Mouse (Mus musculus) cerebellum, adult 9-11 months (tissue): ENCODE data around the gene Zfp60.
A peak's percentile ranks its signal among the peaks of the same experiment; 100 is the strongest.
"Not testable (repeated sequence)": the region's sequence is repeated elsewhere in the genome, so short reads cannot be mapped to it uniquely, and the experiment has no call there.

Source experiments
- DNase-seq: peaks from one replicate; pipeline ENCODE4 v3.0.0; 2022

Gene Zfp60

GRCm38 (mm10) chr7:27731281-27731883 lies at the start of gene Zfp60:
Gene Zfp60 (plus strand): TSS chr7:27731389.
- peak; percentile 87 for DNase-seq

- no peak for DNase-seq
Measured at GRCm38 (mm10) chr7:27683218-27683617, 48.0 kb upstream of the Zfp60 start.

GRCm38 (mm10) chr7:27685220-27685619 lies 46.0 kb upstream of the Zfp60 start:
- peak; percentile 34 for DNase-seq

GRCm38 (mm10) chr7:27685681-27686080 lies 45.5 kb upstream of the Zfp60 start:
- DNase-seq, result peak; percentile 42

- DNase-seq, result no peak
Measured at GRCm38 (mm10) chr7:27687043-27687442, 44.1 kb upstream of the Zfp60 start.

GRCm38 (mm10) chr7:27687836-27688235 lies 43.4 kb upstream of the Zfp60 start:
- no peak for DNase-seq

GRCm38 (mm10) chr7:27688246-27688788 lies 42.9 kb upstream of the Zfp60 start:
- peak; percentile 22 for DNase-seq

- peak; percentile 97 for DNase-seq
Measured at GRCm38 (mm10) chr7:27688815-27689612, 42.2 kb upstream of the Zfp60 start, which contains the start of gene Zfp607b. Gene Zfp607b (plus strand): TSS chr7:27689340.

GRCm38 (mm10) chr7:27691076-27691475 lies 40.1 kb upstream of the Zfp60 start:
- peak; percentile 50 for DNase-seq

GRCm38 (mm10) chr7:27696711-27697110 lies 34.5 kb upstream of the Zfp60 start:
- no peak for DNase-seq

GRCm38 (mm10) chr7:27710402-27710801 lies 20.8 kb upstream of the Zfp60 start:
- DNase-seq, result no peak

GRCm38 (mm10) chr7:27721951-27722350 lies 9.2 kb upstream of the Zfp60 start:
- no peak for DNase-seq

- DNase-seq, result peak; percentile 59
Measured at GRCm38 (mm10) chr7:27725566-27726538, 5.3 kb upstream of the Zfp60 start.

GRCm38 (mm10) chr7:27727471-27727870 lies 3.7 kb upstream of the Zfp60 start:
- no peak for DNase-seq

- peak; percentile 34 for DNase-seq
Measured at GRCm38 (mm10) chr7:27731946-27732345, 757 bp downstream of the Zfp60 start.

- DNase-seq, result no peak
Measured at GRCm38 (mm10) chr7:27732508-27732907, 1.3 kb downstream of the Zfp60 start.

- no peak for DNase-seq
Measured at GRCm38 (mm10) chr7:27735457-27735856, 4.3 kb downstream of the Zfp60 start.

GRCm38 (mm10) chr7:27756351-27757047 lies 25.3 kb downstream of the Zfp60 start:
- no peak for DNase-seq

GRCm38 (mm10) chr7:27757048-27757375 lies 25.8 kb downstream of the Zfp60 start:
- DNase-seq, result no peak

- no peak for DNase-seq
Measured at GRCm38 (mm10) chr7:27765176-27765886, 34.1 kb downstream of the Zfp60 start.

- no peak for DNase-seq
Measured at GRCm38 (mm10) chr7:27789306-27789705, 58.1 kb downstream of the Zfp60 start.

GRCm38 (mm10) chr7:27793865-27794264 lies 62.7 kb downstream of the Zfp60 start:
- not testable (repeated sequence) for DNase-seq
